Mouse (Mus musculus): ENCODE results near the gene Nos2. TPM values are rescaled to one million over a fixed set of nuclear protein-coding genes. Genes with fewer than 3 reads are reported as not detected.

The Nos2 gene
- polyA plus RNA-seq, 1 experiment: 0.38 TPM

GRCm38 (mm10) chr11:78972328-78972727 lies 51.7 kb downstream of the Nos2 start:
- Histone ChIP-seq H3K4me3 (no peak overlapping the region), H3K79me2 (ENCODE audit: control insufficient read depth, insufficient read depth) (no peaks in the 10 kb centered on the region), H3K4me2 (ENCODE audit: low read depth) (no peak overlapping the region), H3ac (ENCODE audit: control insufficient read depth, insufficient read length) (no peak overlapping the region), H3K36me3 (ENCODE audit: control insufficient read depth, insufficient read depth) (no peaks in the 10 kb centered on the region), H3K27me3 (ENCODE audit: control insufficient read depth, insufficient read depth, insufficient read length) (no peaks in the 10 kb centered on the region)
- TF ChIP-seq POLR2AphosphoS2 (IDR thresholded peaks at IDR 0.05; ENCODE audit: insufficient read length, low read depth) (no peak), TCF12 (IDR thresholded peaks at IDR 0.05; ENCODE audit: insufficient read depth, poor library complexity, severe bottlenecking) (no peak), MYOG (IDR thresholded peaks at IDR 0.05; ENCODE audit: control insufficient read depth in 1 of 3, insufficient read depth in 1 of 3, insufficient read length in 2 of 3, low read depth in 2 of 3) (no peak), TCF3 (IDR thresholded peaks at IDR 0.05; ENCODE audit: insufficient read length, low read depth) (no peak), MAX (IDR thresholded peaks at IDR 0.05; ENCODE audit: low read depth) (no peak), E2F4 (IDR thresholded peaks at IDR 0.05; ENCODE audit: insufficient read depth) (no peak), POLR2A (IDR thresholded peaks at IDR 0.05; ENCODE audit: insufficient read length, low read depth) (no peak), REST (IDR thresholded peaks at IDR 0.05; ENCODE audit: insufficient read depth, insufficient read length) (no peak), CEBPB (IDR thresholded peaks at IDR 0.05; ENCODE audit: insufficient read depth, poor library complexity, severe bottlenecking) (no peak), USF1 (IDR thresholded peaks at IDR 0.05; ENCODE audit: low read depth) (no peak), SRF (IDR thresholded peaks at IDR 0.05; ENCODE audit: control insufficient read depth, insufficient read length, low read depth) (no peak), MYOD1 (IDR thresholded peaks at IDR 0.05; ENCODE audit: control insufficient read depth in 1 of 3, insufficient read length in 2 of 3, low read depth in 2 of 3) (no peak)

- H3K4me2 ChIP-seq (ENCODE audit: low read depth): peak overlapping the region; percentile 39
- no peak for TF ChIP-seq REST (IDR thresholded peaks at IDR 0.05; ENCODE audit: insufficient read depth, insufficient read length)
- no peak for TF ChIP-seq CEBPB (IDR thresholded peaks at IDR 0.05; ENCODE audit: insufficient read depth, poor library complexity, severe bottlenecking)
- no peak for TF ChIP-seq MYOD1 (IDR thresholded peaks at IDR 0.05; ENCODE audit: control insufficient read depth in 1 of 3, insufficient read length in 2 of 3, low read depth in 2 of 3)
- no peak for TF ChIP-seq TCF12 (IDR thresholded peaks at IDR 0.05; ENCODE audit: insufficient read depth, poor library complexity, severe bottlenecking)
- TF ChIP-seq MAX (IDR thresholded peaks at IDR 0.05; ENCODE audit: low read depth): no peak
- TF ChIP-seq E2F4 (IDR thresholded peaks at IDR 0.05; ENCODE audit: insufficient read depth): no peak
- TF ChIP-seq USF1 (IDR thresholded peaks at IDR 0.05; ENCODE audit: low read depth): no peak
- no peak for TF ChIP-seq POLR2AphosphoS2 (IDR thresholded peaks at IDR 0.05; ENCODE audit: insufficient read length, low read depth)
- H3K27me3 ChIP-seq (ENCODE audit: control insufficient read depth, insufficient read depth, insufficient read length): no peaks in the 10 kb centered on the region
- H3K79me2 ChIP-seq (ENCODE audit: control insufficient read depth, insufficient read depth): no peaks in the 10 kb centered on the region
- no peak overlapping the region for H3K4me3 ChIP-seq
- no peaks in the 10 kb centered on the region for H3K36me3 ChIP-seq (ENCODE audit: control insufficient read depth, insufficient read depth)
- no peak overlapping the region for H3ac ChIP-seq (ENCODE audit: control insufficient read depth, insufficient read length)
Observed at GRCm38 (mm10) chr11:78972811-78973351, 52.3 kb downstream of the Nos2 start.

GRCm38 (mm10) chr11:78973381-78974150 lies 53.0 kb downstream of the Nos2 start:
- TF ChIP-seq SRF (IDR thresholded peaks at IDR 0.05; ENCODE audit: control insufficient read depth, insufficient read length, low read depth) (no peak), MAX (IDR thresholded peaks at IDR 0.05; ENCODE audit: low read depth) (no peak), MYOG (IDR thresholded peaks at IDR 0.05; ENCODE audit: control insufficient read depth in 1 of 3, insufficient read depth in 1 of 3, insufficient read length in 2 of 3, low read depth in 2 of 3) (peak; percentile 56 to 91 (median 65)), POLR2A (IDR thresholded peaks at IDR 0.05; ENCODE audit: insufficient read length, low read depth) (no peak), CEBPB (IDR thresholded peaks at IDR 0.05; ENCODE audit: insufficient read depth, poor library complexity, severe bottlenecking) (peak; percentile 92), REST (IDR thresholded peaks at IDR 0.05; ENCODE audit: insufficient read depth, insufficient read length) (no peak), POLR2AphosphoS2 (IDR thresholded peaks at IDR 0.05; ENCODE audit: insufficient read length, low read depth) (no peak), TCF12 (IDR thresholded peaks at IDR 0.05; ENCODE audit: insufficient read depth, poor library complexity, severe bottlenecking) (peak; percentile 31), TCF3 (IDR thresholded peaks at IDR 0.05; ENCODE audit: insufficient read length, low read depth) (peak; percentile 88), E2F4 (IDR thresholded peaks at IDR 0.05; ENCODE audit: insufficient read depth) (no peak), MYOD1 (IDR thresholded peaks at IDR 0.05; ENCODE audit: control insufficient read depth in 1 of 3, insufficient read length in 2 of 3, low read depth in 2 of 3) (peak; percentile 45 to 89 (median 52)), USF1 (IDR thresholded peaks at IDR 0.05; ENCODE audit: low read depth) (no peak)
- Histone ChIP-seq H3K36me3 (ENCODE audit: control insufficient read depth, insufficient read depth) (no peaks in the 10 kb centered on the region), H3K27me3 (ENCODE audit: control insufficient read depth, insufficient read depth, insufficient read length) (no peaks in the 10 kb centered on the region), H3K4me3 (no peak overlapping the region), H3K79me2 (ENCODE audit: control insufficient read depth, insufficient read depth) (no peaks in the 10 kb centered on the region), H3K4me2 (ENCODE audit: low read depth) (peak overlapping the region; percentile 39), H3ac (ENCODE audit: control insufficient read depth, insufficient read length) (no peak overlapping the region)

- H3K4me2 ChIP-seq (ENCODE audit: low read depth): no peak overlapping the region
- no peaks in the 10 kb centered on the region for H3K36me3 ChIP-seq (ENCODE audit: control insufficient read depth, insufficient read depth)
- TF ChIP-seq TCF12 (IDR thresholded peaks at IDR 0.05; ENCODE audit: insufficient read depth, poor library complexity, severe bottlenecking) (no peak), TCF3 (IDR thresholded peaks at IDR 0.05; ENCODE audit: insufficient read length, low read depth) (no peak), E2F4 (IDR thresholded peaks at IDR 0.05; ENCODE audit: insufficient read depth) (no peak), POLR2AphosphoS2 (IDR thresholded peaks at IDR 0.05; ENCODE audit: insufficient read length, low read depth) (no peak), REST (IDR thresholded peaks at IDR 0.05; ENCODE audit: insufficient read depth, insufficient read length) (no peak), CEBPB (IDR thresholded peaks at IDR 0.05; ENCODE audit: insufficient read depth, poor library complexity, severe bottlenecking) (no peak), MYOG (IDR thresholded peaks at IDR 0.05; ENCODE audit: control insufficient read depth in 1 of 3, insufficient read depth in 1 of 3, insufficient read length in 2 of 3, low read depth in 2 of 3) (no peak), USF1 (IDR thresholded peaks at IDR 0.05; ENCODE audit: low read depth) (no peak), MAX (IDR thresholded peaks at IDR 0.05; ENCODE audit: low read depth) (no peak), POLR2A (IDR thresholded peaks at IDR 0.05; ENCODE audit: insufficient read length, low read depth) (no peak), SRF (IDR thresholded peaks at IDR 0.05; ENCODE audit: control insufficient read depth, insufficient read length, low read depth) (no peak), MYOD1 (IDR thresholded peaks at IDR 0.05; ENCODE audit: control insufficient read depth in 1 of 3, insufficient read length in 2 of 3, low read depth in 2 of 3) (no peak)
- no peaks in the 10 kb centered on the region for H3K79me2 ChIP-seq (ENCODE audit: control insufficient read depth, insufficient read depth)
- H3ac ChIP-seq (ENCODE audit: control insufficient read depth, insufficient read length): no peak overlapping the region
- no peak overlapping the region for H3K4me3 ChIP-seq
- no peaks in the 10 kb centered on the region for H3K27me3 ChIP-seq (ENCODE audit: control insufficient read depth, insufficient read depth, insufficient read length)
Observed at GRCm38 (mm10) chr11:78976731-78977510, 56.3 kb downstream of the Nos2 start.
